Mouse (Mus musculus) embryonic fibroblast, embryonic 13.5 days (primary cell): ENCODE results near the gene Grin3b.

ENCODE experiments used
- CTCF ChIP-seq: IDR thresholded peaks from 2 replicates; pipeline ENCODE4 v1.5.1; 2011; ENCODE audit warnings: mild to moderate bottlenecking, control low read depth, low read length, moderate library complexity, borderline replicate concordance; ENCODE audit not compliant: insufficient read depth
- POLR2A ChIP-seq: IDR thresholded peaks from 2 replicates; pipeline ENCODE4 v1.6.1; 2011; ENCODE audit warnings: low read depth, mild to moderate bottlenecking, control low read depth, low read length, moderate library complexity

DNA sequence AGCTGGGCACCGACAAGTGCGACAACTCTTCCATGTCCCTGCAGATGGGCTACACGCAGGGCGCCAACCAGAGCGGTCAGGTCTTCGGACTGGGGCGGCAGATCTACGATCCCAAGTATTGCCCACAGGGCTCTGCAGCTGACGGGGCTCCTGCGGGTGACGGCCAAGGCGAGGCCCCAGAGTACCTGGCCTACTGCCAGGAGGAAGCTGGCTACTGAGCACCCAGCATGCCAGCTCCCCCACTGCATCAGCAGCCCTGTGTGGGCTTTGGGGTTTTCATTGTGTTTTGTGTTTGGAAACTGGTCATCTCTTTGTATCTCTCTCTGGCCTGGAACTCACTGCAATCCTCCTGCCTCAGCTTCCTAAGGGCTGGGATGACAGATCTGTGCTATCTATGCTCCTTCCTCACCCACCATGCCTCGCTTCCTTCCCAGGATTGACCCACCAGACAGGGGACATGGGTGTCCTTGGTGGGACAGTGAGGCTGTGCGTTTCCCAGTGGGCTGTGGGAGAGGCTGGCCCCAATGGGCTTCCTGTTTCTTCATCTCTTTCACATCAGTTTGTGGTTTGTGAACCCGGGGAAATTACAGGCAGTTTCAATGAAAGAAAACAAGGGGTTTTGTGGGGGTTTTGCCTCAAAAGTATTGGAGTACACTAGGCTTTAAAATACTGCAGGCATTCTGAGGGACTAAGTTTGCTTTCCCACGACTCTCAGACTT lies 24.0 kb downstream of the Grin3b start:
- TF ChIP-seq CTCF (no peak), POLR2A (no peak)
